Mouse (Mus musculus): ENCODE results near the gene Gna12. TPM values are rescaled to one million over a fixed set of nuclear protein-coding genes. Genes with fewer than 3 reads are reported as not detected.

Gene Gna12
- polyA plus RNA-seq, 1 experiment from 2014 or later: 12.5 TPM

Other genes starting within 250 kb of the Gna12 start
- gene Lfng, start 223.1 kb downstream of the Gna12 start, polyA plus RNA-seq (2016; fragmentation: Nextera tagmentation; extraction: Ambion mirVana): 3.8 and 4.7 TPM in 2 replicates
- gene Ttyh3, start 181.4 kb downstream of the Gna12 start, polyA plus RNA-seq (2016; fragmentation: Nextera tagmentation; extraction: Ambion mirVana): 23.5 and 32.9 TPM in 2 replicates
- 11.4 and 17.9 TPM in 2 replicates for gene Iqce, start 128.1 kb downstream of the Gna12 start, polyA plus RNA-seq (2016; fragmentation: Nextera tagmentation; extraction: Ambion mirVana)
- 18.6 and 19.1 TPM in 2 replicates for gene Brat1, start 125.4 kb downstream of the Gna12 start, polyA plus RNA-seq (2016; fragmentation: Nextera tagmentation; extraction: Ambion mirVana)
- 0.55 and 1.2 TPM in 2 replicates for gene Amz1, start 106.3 kb downstream of the Gna12 start, polyA plus RNA-seq (2016; fragmentation: Nextera tagmentation; extraction: Ambion mirVana)
- gene Card11, start 170.2 kb upstream of the Gna12 start, polyA plus RNA-seq (2016; fragmentation: Nextera tagmentation; extraction: Ambion mirVana): 0.11 TPM in 1 of 2 replicates, not detected in the other

All from heart, embryonic 10.5 days (tissue).